Mouse (Mus musculus) neural tube, embryonic 11.5 days (tissue): ENCODE data around the gene Swap70. TPM values are rescaled to one million over a fixed set of nuclear protein-coding genes. Genes with fewer than 3 reads are reported as not detected.

ENCODE experiments used
- ATAC-seq: fragments of 200-750 bp; cut with Nextera tagmentation; 2 replicates; pipeline ENCODE4 v1.8.0; 2017; ENCODE audit warnings: moderate number of reproducible peaks, mild to moderate bottlenecking, moderate TSS enrichment, moderate library complexity; ENCODE audit not compliant: insufficient read depth, low FRiP score, low TSS enrichment
- DNase-seq: peaks from one replicate; pipeline ENCODE4 v3.0.0-alpha.2; 2015; ENCODE audit warnings: low spot score
- H3K27ac ChIP-seq: fragments of 300-500 bp; sonication (generic); 2 replicates; pipeline ENCODE4 v1.5.1; 2014; ENCODE audit warnings: low read depth, mild to moderate bottlenecking, low read length
- H3K27me3 ChIP-seq: fragments of 300-500 bp; sonication (generic); 2 replicates; pipeline ENCODE4 v1.6.1; 2014; ENCODE audit warnings: mild to moderate bottlenecking, low read length, mixed read lengths; ENCODE audit not compliant: control insufficient read depth, insufficient read depth
- H3K36me3 ChIP-seq: fragments of 300-500 bp; sonication (generic); 2 replicates; pipeline ENCODE4 v1.6.1; 2014; ENCODE audit warnings: mild to moderate bottlenecking, low read length, moderate library complexity, mixed read lengths; ENCODE audit not compliant: control insufficient read depth, insufficient read depth
- H3K4me1 ChIP-seq: fragments of 300-500 bp; sonication (generic); 2 replicates; pipeline ENCODE4 v1.6.1; 2014; ENCODE audit warnings: low read length, mixed read lengths; ENCODE audit not compliant: control insufficient read depth, insufficient read depth
- H3K4me2 ChIP-seq: fragments of 300-500 bp; sonication (generic); 2 replicates; pipeline ENCODE4 v1.6.1; 2014; ENCODE audit warnings: low read depth, mild to moderate bottlenecking, moderate library complexity
- H3K4me3 ChIP-seq: fragments of 300-500 bp; sonication (generic); 2 replicates; pipeline ENCODE4 v1.5.1; 2014; ENCODE audit warnings: low read depth, low read length
- H3K9ac ChIP-seq: fragments of 300-500 bp; sonication (generic); 2 replicates; pipeline ENCODE4 v1.6.1; 2014; ENCODE audit warnings: mild to moderate bottlenecking, low read length
- H3K9me3 ChIP-seq: fragments of 300-500 bp; sonication (generic); 2 replicates; pipeline ENCODE4 v1.6.1; 2016; ENCODE audit warnings: low read length; ENCODE audit not compliant: control insufficient read depth
- WGBS: fragments of 180-500 bp; shearing (Covaris S2); extraction: QIAGEN DNeasy Blood & Tissue Kit; methylation state at CpG from one replicate; pipeline ENCODE4 v1.1.7; 2014; 5-methylcytosine and 5-hydroxymethylcytosine counted together
- polyA plus RNA-seq: library from polyadenylated mRNA; unstranded; fragments of >200 nt; fragmentation: Nextera tagmentation; extraction: Ambion mirVana; gene quantifications from 2 replicates; pipeline ENCODE4 v1.2.1, GENCODE M21; 2014

The Swap70 gene
- polyA plus RNA-seq, 1 experiment from 2014 or later = 19.6 TPM

DNA sequence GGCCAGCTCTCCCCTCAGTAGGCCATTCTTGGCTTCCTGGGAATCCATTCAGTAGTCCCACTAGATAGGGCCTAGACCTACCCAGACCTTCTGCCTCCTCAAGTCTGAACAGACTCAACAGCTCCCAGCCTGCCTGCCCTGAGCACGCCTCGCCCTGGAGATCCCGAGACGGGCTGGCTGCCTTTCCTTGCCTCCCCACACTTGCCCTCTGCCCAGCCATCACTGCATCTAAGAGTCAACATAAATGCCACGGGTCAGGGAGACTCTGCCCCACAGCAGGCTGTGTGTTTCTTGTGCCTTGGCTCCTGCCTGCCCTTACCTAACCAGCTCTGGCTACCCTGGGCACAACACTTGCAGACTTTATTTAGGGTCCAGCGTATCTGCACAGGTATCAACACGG, 76.6 kb downstream of the Swap70 start:
- DNase-seq (no peak), ATAC-seq (no peak)
- no peak overlapping the region for H3K4me2 ChIP-seq
- H3K9me3 ChIP-seq = no peaks in the 10 kb centered on the region
- no peak overlapping the region for H3K4me3 ChIP-seq
- 70% methylated on average over 7 of the region's 7 CpGs for WGBS
- no peaks in the 10 kb centered on the region for H3K36me3 ChIP-seq
- peaks cover 14% of the 10 kb centered on the region for H3K4me1 ChIP-seq
- H3K27ac ChIP-seq = no peak overlapping the region
- no peak overlapping the region for H3K9ac ChIP-seq
- no peaks in the 10 kb centered on the region for H3K27me3 ChIP-seq

DNA sequence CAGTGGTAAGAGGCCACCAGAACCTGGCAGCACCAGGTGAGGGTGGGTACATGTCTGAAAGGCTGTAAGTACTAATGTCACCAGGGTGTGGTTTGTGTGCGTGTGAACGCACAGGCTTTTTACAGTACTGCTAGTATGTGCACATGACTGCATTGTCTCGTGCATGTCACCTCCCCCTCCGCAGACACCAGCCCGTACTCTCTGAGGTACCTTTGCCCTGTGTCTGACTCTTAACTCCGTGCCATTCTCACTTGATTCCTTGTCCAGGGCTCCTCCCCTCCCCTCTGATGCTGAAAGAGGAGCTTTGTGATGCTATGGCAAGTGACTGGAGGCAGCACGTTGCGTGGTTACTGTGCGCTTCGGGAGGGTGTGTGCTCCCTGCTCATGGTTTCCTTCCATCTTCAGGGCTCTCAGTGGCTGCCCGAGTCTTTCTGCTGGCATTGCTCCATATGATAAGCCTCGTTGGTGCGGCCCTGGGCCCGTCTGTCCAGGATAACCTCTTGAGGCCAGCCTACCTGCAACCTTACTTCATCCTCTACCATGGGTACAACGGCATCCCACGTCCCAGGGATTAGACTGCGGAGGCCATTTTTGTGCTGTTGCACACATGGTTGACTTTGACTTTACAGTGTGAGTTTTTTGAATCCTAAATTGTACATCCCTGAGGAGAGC, 77.4 kb downstream of the Swap70 start:
- no peak overlapping the region for H3K4me3 ChIP-seq
- ATAC-seq (no peak), DNase-seq (no peak)
- no peak overlapping the region for H3K4me2 ChIP-seq
- no peak overlapping the region for H3K9ac ChIP-seq
- H3K27ac ChIP-seq = no peak overlapping the region
- no peaks in the 10 kb centered on the region for H3K36me3 ChIP-seq
- H3K4me1 ChIP-seq = peaks cover 14% of the 10 kb centered on the region
- WGBS = 88% methylated on average over 17 of the region's 17 CpGs
- H3K9me3 ChIP-seq = no peaks in the 10 kb centered on the region
- no peaks in the 10 kb centered on the region for H3K27me3 ChIP-seq

DNA sequence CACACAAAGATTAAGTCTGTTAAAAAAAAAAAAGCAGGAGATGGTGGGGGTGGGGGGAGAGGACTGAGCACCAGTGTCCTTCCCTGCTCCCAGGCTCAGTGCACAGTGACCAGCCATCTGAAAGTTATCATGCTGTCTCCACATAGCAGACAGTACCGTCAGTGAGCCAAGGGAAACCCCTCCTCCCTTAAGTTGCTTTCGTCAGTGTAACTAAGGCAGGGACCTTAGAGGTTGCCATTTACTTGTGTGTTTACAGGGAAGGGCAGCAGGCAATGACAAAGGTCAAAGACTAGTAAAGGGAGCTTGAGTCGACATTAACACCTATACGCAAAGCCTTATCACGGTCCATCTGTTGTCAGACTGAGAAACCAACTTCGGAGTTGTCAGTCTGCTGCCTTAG, 81.4 kb downstream of the Swap70 start:
- no peak for ATAC-seq
- H3K4me3 ChIP-seq = no peak overlapping the region
- no peaks in the 10 kb centered on the region; the same call in 1 of the 2 replicates for H3K4me1 ChIP-seq
- WGBS = 79% methylated on average over 6 of the region's 6 CpGs
- H3K36me3 ChIP-seq = no peaks in the 10 kb centered on the region
- H3K9ac ChIP-seq = no peak overlapping the region
- no peaks in the 10 kb centered on the region for H3K9me3 ChIP-seq
- no peak overlapping the region for H3K4me2 ChIP-seq
- H3K27me3 ChIP-seq = no peaks in the 10 kb centered on the region
- H3K27ac ChIP-seq = no peak overlapping the region
- DNase-seq = no peak

DNA sequence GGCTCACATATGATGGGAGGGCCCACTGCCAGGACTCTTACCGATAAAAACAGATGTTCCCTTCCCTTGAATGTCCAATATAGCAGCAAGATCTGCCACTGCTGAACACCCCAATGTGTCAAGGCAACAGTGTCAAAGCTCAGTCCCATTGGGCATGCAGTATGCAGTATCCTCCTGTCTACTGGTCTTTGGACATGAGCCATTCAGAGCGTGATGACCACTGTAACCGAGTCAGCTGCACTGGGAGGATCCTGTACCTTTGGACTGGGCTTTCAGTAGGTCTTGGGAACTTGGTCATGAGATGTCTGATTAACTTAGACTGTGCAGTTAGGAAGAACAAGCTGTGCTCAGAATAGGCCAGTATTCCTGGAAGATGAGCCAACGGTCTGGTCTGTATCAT, 84.0 kb downstream of the Swap70 start:
- Histone ChIP-seq H3K9me3 (no peaks in the 10 kb centered on the region), H3K4me1 (no peaks in the 10 kb centered on the region), H3K36me3 (0 out of 2 replicates have a peak, but pooled peaks cover 3% of the 10 kb centered on the region), H3K27ac (no peak overlapping the region), H3K27me3 (no peaks in the 10 kb centered on the region), H3K9ac (no peak overlapping the region), H3K4me2 (no peak overlapping the region), H3K4me3 (no peak overlapping the region)
- DNase-seq = no peak
- no peak for ATAC-seq
- 94% methylated on average over 4 of the region's 4 CpGs for WGBS

DNA sequence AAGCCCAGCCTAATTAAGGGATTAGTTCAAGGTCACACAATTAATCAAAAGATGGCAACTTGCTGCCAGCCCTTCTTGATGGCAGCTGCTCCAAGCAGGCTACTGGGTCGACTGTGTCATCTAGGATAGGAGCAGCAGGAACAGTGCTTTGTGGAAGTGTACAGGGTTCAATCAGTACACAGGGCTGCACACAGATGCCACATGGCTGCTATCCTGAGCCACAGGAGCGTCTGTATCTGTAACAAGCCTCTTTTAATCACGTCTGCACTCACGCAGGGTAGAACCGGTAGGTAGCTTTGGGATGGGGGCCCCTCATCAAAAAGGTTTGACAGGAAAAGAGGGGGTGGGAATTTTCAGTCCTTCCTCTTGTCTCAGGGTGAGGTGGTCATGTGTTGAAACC, 84.8 kb downstream of the Swap70 start:
- peaks cover 4% of the 10 kb centered on the region; the same call in 1 of the 2 replicates for H3K36me3 ChIP-seq
- no peaks in the 10 kb centered on the region for H3K4me1 ChIP-seq
- ATAC-seq (no peak), DNase-seq (no peak)
- H3K27ac ChIP-seq = no peak overlapping the region
- no peaks in the 10 kb centered on the region for H3K9me3 ChIP-seq
- no peak overlapping the region for H3K4me3 ChIP-seq
- 66% methylated on average over 5 of the region's 5 CpGs for WGBS
- H3K4me2 ChIP-seq = no peak overlapping the region
- no peaks in the 10 kb centered on the region for H3K27me3 ChIP-seq
- no peak overlapping the region for H3K9ac ChIP-seq

DNA sequence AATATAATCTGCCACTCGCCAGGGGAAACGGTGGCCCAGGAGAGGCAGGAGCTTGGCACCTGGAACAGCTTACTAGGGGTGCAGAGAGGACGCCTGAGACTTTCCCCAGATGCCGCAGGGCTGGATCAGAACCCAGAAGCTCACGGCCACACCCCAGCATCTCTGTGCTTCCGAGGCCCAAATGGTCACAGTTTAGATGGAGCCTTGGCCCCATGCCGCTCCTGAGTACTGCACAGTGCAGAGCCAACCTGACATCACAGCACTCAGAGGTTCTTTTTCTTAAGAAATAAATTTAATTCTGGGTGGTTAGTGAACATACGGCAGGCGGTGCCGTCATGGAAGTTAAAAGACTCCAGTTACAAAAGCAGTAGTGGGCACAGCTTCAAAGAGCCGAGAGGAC, 86.2 kb downstream of the Swap70 start:
- Histone ChIP-seq H3K9ac (no peak overlapping the region), H3K4me3 (no peak overlapping the region), H3K27me3 (no peaks in the 10 kb centered on the region), H3K4me1 (no peaks in the 10 kb centered on the region), H3K9me3 (no peaks in the 10 kb centered on the region), H3K27ac (no peak overlapping the region), H3K4me2 (no peak overlapping the region), H3K36me3 (peaks cover 8% of the 10 kb centered on the region; the same call in 1 of the 2 replicates)
- ATAC-seq = no peak
- 89% methylated on average over 11 of the region's 11 CpGs for WGBS
- no peak for DNase-seq

DNA sequence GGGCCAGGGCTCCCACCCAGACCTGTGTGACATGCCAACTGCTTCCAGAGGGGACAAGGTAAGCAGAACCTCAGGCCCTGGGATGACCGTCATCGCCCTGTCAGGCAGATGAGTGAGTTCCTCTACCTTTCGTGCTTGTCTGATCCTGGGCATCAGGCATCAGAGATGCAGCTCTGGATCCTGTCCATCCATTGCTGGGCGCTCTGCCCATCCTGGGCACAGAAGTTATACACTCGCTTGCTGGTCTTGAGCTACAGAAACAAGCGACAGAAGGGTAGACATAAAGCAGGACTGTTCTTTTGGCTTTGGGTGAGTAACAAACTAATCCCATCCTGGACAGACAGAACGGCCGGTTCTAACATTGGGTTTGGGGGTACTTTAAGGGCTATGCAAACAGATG, 87.7 kb downstream of the Swap70 start:
- Histone ChIP-seq H3K4me3 (no peak overlapping the region), H3K36me3 (peaks cover 8% of the 10 kb centered on the region; the same call in 1 of the 2 replicates), H3K27ac (no peak overlapping the region), H3K9me3 (no peaks in the 10 kb centered on the region), H3K9ac (no peak overlapping the region), H3K4me2 (no peak overlapping the region), H3K4me1 (no peaks in the 10 kb centered on the region), H3K27me3 (no peaks in the 10 kb centered on the region)
- ATAC-seq (no peak), DNase-seq (no peak)
- 96% methylated on average over 8 of the region's 8 CpGs for WGBS

DNA sequence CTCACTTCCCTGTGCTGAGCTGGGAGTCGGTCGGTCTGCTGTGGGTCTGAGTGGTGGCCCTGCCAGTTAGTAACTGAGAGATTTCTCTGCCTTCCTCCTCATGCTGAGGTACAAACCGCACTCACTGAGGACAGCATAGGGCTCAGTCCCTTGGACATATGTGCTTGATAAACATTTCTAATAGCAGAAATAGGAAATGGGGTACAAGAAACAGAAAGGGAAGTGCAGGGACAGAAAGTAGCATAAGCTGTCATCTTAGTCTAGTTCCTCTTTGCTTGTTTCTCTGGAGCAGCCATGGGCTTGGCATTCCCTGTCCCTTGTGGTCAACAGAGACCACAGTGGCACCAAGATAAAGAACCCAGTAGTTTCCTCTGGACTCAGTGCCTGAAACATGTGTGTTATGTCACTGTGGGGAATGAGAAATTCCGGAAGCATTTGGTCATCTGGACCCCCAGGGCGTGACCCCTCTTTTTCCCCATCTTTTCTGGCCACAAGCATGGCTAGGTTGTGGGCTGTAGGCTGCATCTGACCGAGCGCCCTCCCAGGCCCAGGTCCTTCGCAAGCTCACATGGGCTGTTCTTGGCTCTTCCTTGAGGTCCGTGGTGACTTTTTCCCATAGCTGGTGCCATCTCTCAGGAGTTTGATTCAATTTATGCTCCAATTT, 92.0 kb downstream of the Swap70 start:
- DNase-seq (no peak), ATAC-seq (no peak)
- Histone ChIP-seq H3K36me3 (peaks cover 8% of the 10 kb centered on the region; the same call in 1 of the 2 replicates), H3K9me3 (no peaks in the 10 kb centered on the region), H3K4me2 (no peak overlapping the region), H3K4me1 (no peaks in the 10 kb centered on the region), H3K27ac (no peak overlapping the region), H3K27me3 (no peaks in the 10 kb centered on the region), H3K9ac (no peak overlapping the region), H3K4me3 (no peak overlapping the region)
- 89% methylated on average over 9 of the region's 9 CpGs for WGBS

DNA sequence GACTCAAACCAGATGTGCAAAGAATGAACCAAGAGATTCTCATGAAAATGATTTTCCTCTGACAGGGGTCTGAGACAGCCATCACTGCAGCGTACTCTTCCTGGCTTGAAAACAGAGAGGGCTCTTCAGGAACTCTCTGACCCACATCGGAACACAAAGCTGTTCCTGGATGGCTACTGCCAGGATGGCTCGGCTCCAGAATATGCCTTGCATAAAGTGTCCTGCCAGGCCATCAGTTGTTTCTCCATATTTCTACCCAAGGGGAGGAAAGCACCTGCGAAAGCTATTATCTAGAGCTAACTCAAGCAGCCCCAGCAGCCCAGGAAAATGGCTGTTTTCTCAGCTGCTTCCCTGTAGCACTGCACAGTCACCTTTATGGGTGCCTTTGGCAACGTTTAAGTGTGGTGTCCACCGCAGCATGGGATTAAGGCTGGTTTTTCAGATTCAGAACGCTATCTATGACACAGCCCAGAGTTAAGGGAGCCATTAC, 92.9 kb downstream of the Swap70 start:
- DNase-seq = no peak
- Histone ChIP-seq H3K27me3 (no peaks in the 10 kb centered on the region), H3K4me2 (no peak overlapping the region), H3K36me3 (peaks cover 5% of the 10 kb centered on the region; the same call in 1 of the 2 replicates), H3K4me3 (no peak overlapping the region), H3K9ac (no peak overlapping the region), H3K4me1 (no peaks in the 10 kb centered on the region), H3K27ac (no peak overlapping the region), H3K9me3 (no peaks in the 10 kb centered on the region)
- 83% methylated on average over 7 of the region's 7 CpGs for WGBS
- ATAC-seq = no peak
